Mouse (Mus musculus) hindbrain, embryonic 11.5 days (tissue): ENCODE data around the gene Areg. TPM values are rescaled to one million over a fixed set of nuclear protein-coding genes. Genes with fewer than 3 reads are reported as not detected.

ENCODE experiments used
- ATAC-seq: fragments of 200-750 bp; cut with Nextera tagmentation; 2 replicates; pipeline ENCODE4 v1.8.0; 2017; ENCODE audit warnings: mild to moderate bottlenecking, moderate TSS enrichment, moderate library complexity; ENCODE audit not compliant: low FRiP score
- DNase-seq: peaks from one replicate; pipeline ENCODE4 v3.0.0-alpha.2; 2015; ENCODE audit warnings: low spot score
- H3K27ac ChIP-seq: fragments of 300-500 bp; sonication (generic); 2 replicates; pipeline ENCODE4 v1.5.1; 2014; ENCODE audit warnings: mild to moderate bottlenecking, low read depth, low read length
- H3K27me3 ChIP-seq: fragments of 300-500 bp; sonication (generic); 2 replicates; pipeline ENCODE4 v1.6.1; 2014; ENCODE audit warnings: mild to moderate bottlenecking, low read length, moderate library complexity, mixed read lengths; ENCODE audit not compliant: control insufficient read depth, insufficient read depth
- H3K36me3 ChIP-seq: fragments of 300-500 bp; sonication (generic); 2 replicates; pipeline ENCODE4 v1.6.1; 2014; ENCODE audit warnings: mild to moderate bottlenecking, low read length, moderate library complexity, mixed read lengths; ENCODE audit not compliant: control insufficient read depth, insufficient read depth
- H3K4me1 ChIP-seq: fragments of 300-500 bp; sonication (generic); replicated peaks from 2 replicates; pipeline ENCODE4 v1.6.1; 2014; ENCODE audit warnings: low read length, mixed read lengths; ENCODE audit not compliant: control insufficient read depth, insufficient read depth
- H3K4me2 ChIP-seq: fragments of 300-500 bp; sonication (generic); replicated peaks from 2 replicates; pipeline ENCODE4 v1.6.1; 2014; ENCODE audit warnings: mild to moderate bottlenecking, low read depth, low read length
- H3K4me3 ChIP-seq: fragments of 300-500 bp; sonication (generic); 2 replicates; pipeline ENCODE4 v1.5.1; 2014; ENCODE audit warnings: low read depth, low read length
- H3K9ac ChIP-seq: fragments of 300-500 bp; sonication (generic); 2 replicates; pipeline ENCODE4 v1.6.1; 2014; ENCODE audit warnings: low read depth, low read length
- H3K9me3 ChIP-seq: fragments of 300-500 bp; sonication (generic); 2 replicates; pipeline ENCODE4 v1.6.1; 2016; ENCODE audit warnings: low read length; ENCODE audit not compliant: control insufficient read depth
- WGBS: fragments of 180-500 bp; shearing (Covaris S2); extraction: QIAGEN DNeasy Blood & Tissue Kit; methylation state at CpG from one replicate; pipeline ENCODE4 v1.1.7; 2014; 5-methylcytosine and 5-hydroxymethylcytosine counted together
- polyA plus RNA-seq: library from polyadenylated mRNA; unstranded; fragments of >200 nt; fragmentation: Nextera tagmentation; extraction: Ambion mirVana; gene quantifications from 2 replicates; pipeline ENCODE4 v1.2.1, GENCODE M21; 2014

Areg gene
- polyA plus RNA-seq, 1 experiment from 2014 or later, result not detected

DNA sequence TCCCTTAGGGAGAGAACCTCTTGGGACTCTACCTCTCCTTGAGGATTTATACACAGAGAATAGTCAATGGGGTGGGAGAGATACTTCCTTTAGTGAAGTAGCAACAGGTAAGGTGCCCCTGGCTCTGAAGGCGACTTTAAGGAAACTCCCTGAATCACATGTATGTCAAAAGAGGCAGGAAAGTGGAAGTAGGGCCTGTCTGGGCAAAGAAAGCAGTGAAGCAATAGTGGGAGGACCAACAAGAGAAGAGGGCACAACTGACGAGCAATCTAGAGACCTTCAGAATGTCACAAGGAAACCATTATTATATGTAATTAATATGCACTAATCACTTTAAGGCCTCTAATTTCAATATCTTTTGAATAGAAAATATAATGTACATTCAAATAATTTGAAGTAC lies 25.4 kb upstream of the Areg start:
- DNase-seq, result no peak
- no peaks in the 10 kb centered on the region for H3K27me3 ChIP-seq
- no peak for ATAC-seq
- no peaks in the 10 kb centered on the region for H3K9me3 ChIP-seq
- no peak overlapping the region for H3K4me3 ChIP-seq
- WGBS, result 87% methylated on average over 2 of the region's 2 CpGs
- H3K9ac ChIP-seq, result no peak overlapping the region
- no peak overlapping the region for H3K4me2 ChIP-seq
- no peaks in the 10 kb centered on the region for H3K36me3 ChIP-seq
- H3K4me1 ChIP-seq, result no peaks in the 10 kb centered on the region
- no peak overlapping the region for H3K27ac ChIP-seq

DNA sequence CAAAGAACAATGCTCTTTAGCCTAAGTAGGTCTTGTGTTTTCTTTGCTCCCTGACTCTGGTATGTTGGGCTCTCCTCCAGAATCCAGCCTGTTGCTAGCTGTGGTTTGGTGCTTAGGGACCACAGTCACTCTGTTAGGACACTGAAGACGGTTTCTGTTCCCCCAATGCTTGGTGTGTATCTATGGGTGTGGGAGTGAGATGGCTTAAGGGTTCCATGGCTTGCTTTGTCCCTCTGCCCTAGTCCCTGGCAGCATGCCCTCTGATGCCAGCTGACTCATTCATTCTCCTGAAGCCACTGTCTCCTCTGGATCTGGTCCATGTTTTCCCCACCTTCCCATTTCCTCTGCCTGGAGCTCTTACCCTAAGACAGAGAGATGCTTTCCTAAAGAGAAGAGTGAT lies 24.8 kb upstream of the Areg start:
- Histone ChIP-seq H3K27ac (no peak overlapping the region), H3K4me3 (no peak overlapping the region), H3K9ac (no peak overlapping the region), H3K27me3 (no peaks in the 10 kb centered on the region), H3K9me3 (no peaks in the 10 kb centered on the region), H3K4me1 (no peaks in the 10 kb centered on the region), H3K36me3 (no peaks in the 10 kb centered on the region), H3K4me2 (no peak overlapping the region)
- ATAC-seq (no peak), DNase-seq (no peak)
- 83% methylated on average over 1 of the region's 1 CpGs for WGBS

GRCm38 (mm10) chr5:91118618-91119017 lies 20.8 kb upstream of the Areg start:
- no peaks in the 10 kb centered on the region for H3K27me3 ChIP-seq
- H3K4me2 ChIP-seq, result no peak overlapping the region
- H3K27ac ChIP-seq, result no peak overlapping the region
- H3K9ac ChIP-seq, result no peak overlapping the region
- H3K4me3 ChIP-seq, result no peak overlapping the region
- no peaks in the 10 kb centered on the region for H3K4me1 ChIP-seq
- no peak for DNase-seq
- ATAC-seq, result no peak
- no peaks in the 10 kb centered on the region for H3K9me3 ChIP-seq
- no peaks in the 10 kb centered on the region for H3K36me3 ChIP-seq

DNA sequence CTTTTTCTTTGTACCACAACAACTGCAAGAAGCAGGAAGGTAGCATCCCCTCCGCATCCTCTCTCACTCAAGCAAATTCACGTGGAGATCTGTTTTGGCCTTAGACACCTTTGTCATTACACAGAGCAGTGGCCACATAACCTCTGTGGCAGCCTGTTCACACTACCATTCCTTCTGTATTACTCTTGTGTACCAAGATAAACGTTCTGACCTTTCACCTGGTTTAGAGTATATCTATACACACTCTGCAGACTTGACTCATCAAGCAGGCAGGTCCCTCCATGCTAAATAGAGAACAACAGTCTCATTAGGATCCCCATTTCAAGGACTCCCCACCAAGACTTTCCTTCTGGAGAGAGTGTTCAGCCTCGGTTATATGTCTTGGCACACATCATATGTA lies 16.0 kb upstream of the Areg start:
- no peak overlapping the region for H3K4me2 ChIP-seq
- 81% methylated on average over 4 of the region's 4 CpGs for WGBS
- no peak for DNase-seq

GRCm38 (mm10) chr5:91124140-91124539 lies 15.3 kb upstream of the Areg start:
- Histone ChIP-seq H3K36me3 (no peaks in the 10 kb centered on the region), H3K4me3 (no peak overlapping the region), H3K9ac (no peak overlapping the region), H3K27me3 (no peaks in the 10 kb centered on the region), H3K4me1 (no peaks in the 10 kb centered on the region), H3K27ac (no peak overlapping the region), H3K4me2 (no peak overlapping the region), H3K9me3 (no peaks in the 10 kb centered on the region)
- 89% methylated on average over 2 of the region's 2 CpGs for WGBS
- ATAC-seq, result no peak
- no peak for DNase-seq

More for the DNA sequence above, 16.0 kb upstream of the Areg start:
- no peak for ATAC-seq
- no peaks in the 10 kb centered on the region for H3K27me3 ChIP-seq
- no peak overlapping the region for H3K4me3 ChIP-seq
- no peaks in the 10 kb centered on the region for H3K9me3 ChIP-seq
- H3K9ac ChIP-seq, result no peak overlapping the region
- no peak overlapping the region for H3K27ac ChIP-seq
- no peaks in the 10 kb centered on the region for H3K36me3 ChIP-seq
- H3K4me1 ChIP-seq, result no peaks in the 10 kb centered on the region

- WGBS, result 92% methylated on average over 1 of the region's 1 CpGs
- Histone ChIP-seq H3K4me2 (no peak overlapping the region), H3K27ac (no peak overlapping the region), H3K9me3 (no peaks in the 10 kb centered on the region), H3K4me3 (no peak overlapping the region), H3K4me1 (no peaks in the 10 kb centered on the region), H3K9ac (no peak overlapping the region), H3K27me3 (no peaks in the 10 kb centered on the region), H3K36me3 (no peaks in the 10 kb centered on the region)
- DNase-seq (no peak), ATAC-seq (no peak)
Observed at GRCm38 (mm10) chr5:91126623-91127022, 12.8 kb upstream of the Areg start.

- Histone ChIP-seq H3K9me3 (no peaks in the 10 kb centered on the region), H3K36me3 (no peaks in the 10 kb centered on the region), H3K4me1 (no peaks in the 10 kb centered on the region), H3K4me2 (no peak overlapping the region), H3K9ac (no peak overlapping the region), H3K27ac (no peak overlapping the region), H3K4me3 (no peak overlapping the region), H3K27me3 (peaks cover 2% of the 10 kb centered on the region; the same call in 1 of the 2 replicates)
- DNase-seq (no peak), ATAC-seq (no peak)
- 62% methylated on average over 1 of the region's 1 CpGs for WGBS
Observed at GRCm38 (mm10) chr5:91134961-91135360, 4.4 kb upstream of the Areg start.

- Histone ChIP-seq H3K27me3 (peaks cover 8% of the 10 kb centered on the region; the same call in 1 of the 2 replicates), H3K9me3 (no peaks in the 10 kb centered on the region), H3K4me3 (peak overlapping the region; percentile 60), H3K9ac (no peak overlapping the region; the same call in 1 of the 2 replicates), H3K4me1 (no peaks in the 10 kb centered on the region), H3K4me2 (peak overlapping the region; percentile 97), H3K27ac (no peak overlapping the region), H3K36me3 (no peaks in the 10 kb centered on the region)
- ATAC-seq (peak; percentile 22), DNase-seq (no peak)
- WGBS, result 3% methylated on average over 7 of the region's 7 CpGs
Observed at GRCm38 (mm10) chr5:91138970-91139369, 429 bp upstream of the Areg start.

DNA sequence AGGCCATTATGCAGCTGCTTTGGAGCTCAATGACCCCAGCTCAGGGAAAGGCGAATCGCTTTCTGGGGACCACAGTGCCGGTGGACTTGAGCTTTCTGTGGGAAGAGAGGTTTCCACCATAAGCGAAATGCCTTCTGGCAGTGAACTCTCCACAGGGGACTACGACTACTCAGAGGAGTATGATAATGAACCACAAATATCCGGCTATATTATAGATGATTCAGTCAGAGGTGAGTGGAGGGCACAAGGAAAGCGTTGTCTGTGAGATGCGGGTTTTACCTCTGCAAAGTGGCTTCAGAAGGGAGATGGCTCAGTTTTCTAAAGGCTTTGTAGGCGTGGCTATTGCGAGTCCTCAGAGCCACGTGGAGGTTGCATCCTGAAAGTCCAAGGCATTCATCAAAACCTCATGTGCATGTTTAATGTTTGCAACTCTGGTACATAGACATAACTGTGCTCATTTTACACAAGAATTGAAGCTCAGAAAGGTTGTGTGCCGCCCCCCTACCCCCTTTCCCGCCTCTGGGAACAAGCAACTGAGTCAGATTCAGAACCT lies 1.6 kb downstream of the Areg start:
- ATAC-seq (no peak), DNase-seq (peak; percentile 5)
- no peak overlapping the region for H3K4me2 ChIP-seq
- H3K27me3 ChIP-seq, result peaks cover 8% of the 10 kb centered on the region; the same call in 1 of the 2 replicates
- no peak overlapping the region for H3K9ac ChIP-seq
- no peaks in the 10 kb centered on the region for H3K36me3 ChIP-seq
- H3K9me3 ChIP-seq, result no peaks in the 10 kb centered on the region
- no peaks in the 10 kb centered on the region for H3K4me1 ChIP-seq
- no peak overlapping the region for H3K4me3 ChIP-seq
- 49% methylated on average over 13 of the region's 13 CpGs for WGBS
- no peak overlapping the region for H3K27ac ChIP-seq
